Mouse (Mus musculus): ENCODE results near the gene Mael.

The Mael gene

GRCm38 (mm10) chr1:166153351-166154120 is 85.0 kb downstream of the Mael start:
- Histone ChIP-seq H3K27me3 (ENCODE audit: control insufficient read depth, insufficient read depth, low read length, poor library complexity, severe bottlenecking) (no peaks in the 10 kb centered on the region; the same call in 1 of the 2 replicates), H3K36me3 (ENCODE audit: control insufficient read depth, insufficient read depth, low read length, poor library complexity, severe bottlenecking) (no peaks in the 10 kb centered on the region)
- peak; percentile 85 for DNase-seq (ENCODE audit: low read depth, low spot score)

DNA sequence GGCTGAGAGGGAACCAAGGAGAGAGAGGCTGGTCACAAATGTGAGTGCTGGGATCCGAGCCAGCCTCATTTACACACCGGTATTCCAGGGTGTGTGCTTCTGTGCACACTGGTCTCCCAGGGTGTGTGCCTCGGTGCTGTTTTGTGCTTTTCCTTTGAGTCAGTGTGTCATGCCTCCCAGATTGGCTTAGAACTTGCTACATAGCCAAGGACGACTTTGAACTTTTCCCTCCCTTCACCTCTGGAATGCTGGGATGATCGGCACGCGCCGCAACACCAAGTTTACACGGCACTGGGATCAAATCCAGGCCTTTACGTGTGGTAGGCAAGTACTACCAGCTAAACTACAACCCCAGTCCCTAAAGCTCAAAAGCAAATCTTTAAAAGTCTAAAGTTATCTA is 86.5 kb downstream of the Mael start:
- Histone ChIP-seq H3K27me3 (ENCODE audit: control insufficient read depth, insufficient read depth, low read length, poor library complexity, severe bottlenecking) (no peaks in the 10 kb centered on the region), H3K36me3 (ENCODE audit: control insufficient read depth, insufficient read depth, low read length, poor library complexity, severe bottlenecking) (no peaks in the 10 kb centered on the region)
- no peak for DNase-seq (ENCODE audit: low read depth, low spot score)

- Histone ChIP-seq H3K27me3 (ENCODE audit: control insufficient read depth, insufficient read depth, low read length, poor library complexity, severe bottlenecking) (no peaks in the 10 kb centered on the region), H3K36me3 (ENCODE audit: control insufficient read depth, insufficient read depth, low read length, poor library complexity, severe bottlenecking) (no peaks in the 10 kb centered on the region)
- DNase-seq (ENCODE audit: low read depth, low spot score), result no peak
Observed at GRCm38 (mm10) chr1:166151341-166151740, 87.2 kb downstream of the Mael start.
